Mouse (Mus musculus): Measurements from ENCODE around the gene I830077J02Rik. TPM values are rescaled to one million over a fixed set of nuclear protein-coding genes. Genes with fewer than 3 reads are reported as not detected.
A peak's percentile ranks its signal among the peaks of the same experiment; 100 is the strongest.

Gene I830077J02Rik
- polyA plus RNA-seq, 1 experiment: 3.7 TPM

GRCm38 (mm10) chr3:105899394-105900147, 32.9 kb downstream of the I830077J02Rik start:
- TF ChIP-seq CTCF (IDR thresholded peaks at IDR 0.05; ENCODE audit: borderline replicate concordance, control insufficient read depth, extremely low read depth, insufficient read depth, low read length, poor library complexity) (peak; percentile 73; the same call in 1 of the 2 replicates), POLR2A (IDR thresholded peaks at IDR 0.05; ENCODE audit: control insufficient read depth, extremely low read depth, insufficient read depth, low read length, poor library complexity) (no peak)
- no peaks in the 10 kb centered on the region for H3K36me3 ChIP-seq (ENCODE audit: control insufficient read depth, insufficient read depth, low read length)
- H3K27ac ChIP-seq (ENCODE audit: control insufficient read depth, insufficient read depth, low read length): no peak overlapping the region
- peaks cover 22% of the 10 kb centered on the region for H3K4me1 ChIP-seq (replicated peaks; ENCODE audit: control insufficient read depth, insufficient read depth, low read length)
- no peaks in the 10 kb centered on the region for H3K27me3 ChIP-seq (ENCODE audit: control insufficient read depth, insufficient read depth, low read length)
- no peak overlapping the region for H3K4me3 ChIP-seq (ENCODE audit: control insufficient read depth, insufficient read depth, low read length)
- 46% methylated on average over 8 of the region's 8 CpGs for WGBS
- peak; percentile 83 for DNase-seq

DNA sequence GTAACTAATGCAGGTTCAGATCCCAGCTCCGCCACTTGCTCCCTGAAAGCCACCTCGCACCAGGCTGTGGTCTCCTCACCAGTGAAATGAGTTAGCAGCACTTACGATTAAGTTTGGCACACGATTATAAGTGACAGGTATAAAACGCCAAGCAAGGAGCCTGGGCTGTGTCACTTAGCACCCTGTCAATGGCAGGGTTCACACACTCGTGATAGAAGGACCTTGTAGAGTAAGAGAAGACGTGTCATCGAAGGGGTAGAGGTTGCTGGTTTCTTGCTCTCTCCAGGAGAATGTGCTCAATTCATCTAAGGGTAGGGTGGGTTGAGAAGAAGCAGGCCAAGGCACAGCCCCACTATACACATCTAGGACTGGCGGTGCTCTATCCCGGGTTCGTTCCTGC, 33.6 kb downstream of the I830077J02Rik start:
- H3K27ac ChIP-seq (ENCODE audit: control insufficient read depth, insufficient read depth, low read length): no peak overlapping the region
- DNase-seq: no peak
- H3K27me3 ChIP-seq (ENCODE audit: control insufficient read depth, insufficient read depth, low read length): no peaks in the 10 kb centered on the region
- H3K4me3 ChIP-seq (ENCODE audit: control insufficient read depth, insufficient read depth, low read length): no peak overlapping the region
- TF ChIP-seq CTCF (IDR thresholded peaks at IDR 0.05; ENCODE audit: borderline replicate concordance, control insufficient read depth, extremely low read depth, insufficient read depth, low read length, poor library complexity): no peak
- no peak for TF ChIP-seq POLR2A (IDR thresholded peaks at IDR 0.05; ENCODE audit: control insufficient read depth, extremely low read depth, insufficient read depth, low read length, poor library complexity)
- no peaks in the 10 kb centered on the region for H3K36me3 ChIP-seq (ENCODE audit: control insufficient read depth, insufficient read depth, low read length)
- peaks cover 24% of the 10 kb centered on the region for H3K4me1 ChIP-seq (replicated peaks; ENCODE audit: control insufficient read depth, insufficient read depth, low read length)
- 86% methylated on average over 11 of the region's 11 CpGs for WGBS

- WGBS: 10% methylated on average over 2 of the region's 2 CpGs
- no peak overlapping the region for H3K4me3 ChIP-seq (ENCODE audit: control insufficient read depth, insufficient read depth, low read length)
- H3K27ac ChIP-seq (ENCODE audit: control insufficient read depth, insufficient read depth, low read length): no peak overlapping the region
- peaks cover 26% of the 10 kb centered on the region for H3K4me1 ChIP-seq (replicated peaks; ENCODE audit: control insufficient read depth, insufficient read depth, low read length)
- H3K36me3 ChIP-seq (ENCODE audit: control insufficient read depth, insufficient read depth, low read length): no peaks in the 10 kb centered on the region
- TF ChIP-seq POLR2A (IDR thresholded peaks at IDR 0.05; ENCODE audit: control insufficient read depth, extremely low read depth, insufficient read depth, low read length, poor library complexity): no peak
- no peak for TF ChIP-seq CTCF (IDR thresholded peaks at IDR 0.05; ENCODE audit: borderline replicate concordance, control insufficient read depth, extremely low read depth, insufficient read depth, low read length, poor library complexity)
- H3K27me3 ChIP-seq (ENCODE audit: control insufficient read depth, insufficient read depth, low read length): no peaks in the 10 kb centered on the region
- DNase-seq: no peak
These were observed 34.1 kb downstream of the I830077J02Rik start for GRCm38 (mm10) chr3:105898325-105898724.

GRCm38 (mm10) chr3:105896811-105897210, 35.7 kb downstream of the I830077J02Rik start:
- peaks cover 39% of the 10 kb centered on the region for H3K4me1 ChIP-seq (replicated peaks; ENCODE audit: control insufficient read depth, insufficient read depth, low read length)
- DNase-seq: no peak
- no peaks in the 10 kb centered on the region for H3K36me3 ChIP-seq (ENCODE audit: control insufficient read depth, insufficient read depth, low read length)
- WGBS: 92% methylated on average over 3 of the region's 3 CpGs
- no peak overlapping the region for H3K27ac ChIP-seq (ENCODE audit: control insufficient read depth, insufficient read depth, low read length)
- TF ChIP-seq POLR2A (IDR thresholded peaks at IDR 0.05; ENCODE audit: control insufficient read depth, extremely low read depth, insufficient read depth, low read length, poor library complexity) (no peak), CTCF (IDR thresholded peaks at IDR 0.05; ENCODE audit: borderline replicate concordance, control insufficient read depth, extremely low read depth, insufficient read depth, low read length, poor library complexity) (no peak)
- no peaks in the 10 kb centered on the region for H3K27me3 ChIP-seq (ENCODE audit: control insufficient read depth, insufficient read depth, low read length)
- no peak overlapping the region for H3K4me3 ChIP-seq (ENCODE audit: control insufficient read depth, insufficient read depth, low read length)

- Histone ChIP-seq H3K4me1 (replicated peaks; ENCODE audit: control insufficient read depth, insufficient read depth, low read length) (peaks cover 46% of the 10 kb centered on the region), H3K27ac (ENCODE audit: control insufficient read depth, insufficient read depth, low read length) (peak overlapping the region; percentile 80), H3K36me3 (ENCODE audit: control insufficient read depth, insufficient read depth, low read length) (no peaks in the 10 kb centered on the region), H3K4me3 (ENCODE audit: control insufficient read depth, insufficient read depth, low read length) (peak overlapping the region; percentile 27), H3K27me3 (ENCODE audit: control insufficient read depth, insufficient read depth, low read length) (no peaks in the 10 kb centered on the region)
- WGBS: 5% methylated on average over 23 of the region's 23 CpGs
- TF ChIP-seq POLR2A (IDR thresholded peaks at IDR 0.05; ENCODE audit: control insufficient read depth, extremely low read depth, insufficient read depth, low read length, poor library complexity) (no peak), CTCF (IDR thresholded peaks at IDR 0.05; ENCODE audit: borderline replicate concordance, control insufficient read depth, extremely low read depth, insufficient read depth, low read length, poor library complexity) (peak; percentile 81; the same call in 1 of the 2 replicates)
- DNase-seq: peak; percentile 83
These were observed 37.6 kb downstream of the I830077J02Rik start for GRCm38 (mm10) chr3:105894601-105895592.

DNA sequence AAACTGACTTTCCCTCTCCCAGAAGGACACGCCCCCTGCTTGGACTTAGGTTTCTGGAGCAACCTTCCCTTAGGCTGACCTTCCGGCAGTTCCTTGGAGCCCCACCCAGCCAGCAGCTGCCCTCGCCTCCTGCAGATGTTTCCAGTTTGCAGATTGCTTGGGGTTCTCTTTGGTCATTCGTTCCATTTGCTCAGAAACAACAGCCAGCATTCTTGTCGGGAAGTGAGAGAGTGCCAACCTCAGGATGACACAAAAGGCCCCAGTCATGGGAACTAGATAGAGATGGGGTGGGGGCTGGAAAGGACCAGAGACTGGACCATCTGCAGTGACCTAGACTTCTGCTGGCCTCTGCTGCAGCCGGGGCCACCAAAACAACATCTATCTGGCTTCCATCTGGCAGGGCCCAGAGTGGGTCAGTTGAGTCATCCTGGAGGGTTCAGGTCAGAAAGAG, 38.5 kb downstream of the I830077J02Rik start:
- H3K36me3 ChIP-seq (ENCODE audit: control insufficient read depth, insufficient read depth, low read length): no peaks in the 10 kb centered on the region
- DNase-seq: peak; percentile 23
- no peaks in the 10 kb centered on the region for H3K27me3 ChIP-seq (ENCODE audit: control insufficient read depth, insufficient read depth, low read length)
- H3K27ac ChIP-seq (ENCODE audit: control insufficient read depth, insufficient read depth, low read length): peak overlapping the region; percentile 80
- no peak overlapping the region for H3K4me3 ChIP-seq (ENCODE audit: control insufficient read depth, insufficient read depth, low read length)
- 41% methylated on average over 6 of the region's 6 CpGs for WGBS
- peaks cover 46% of the 10 kb centered on the region for H3K4me1 ChIP-seq (replicated peaks; ENCODE audit: control insufficient read depth, insufficient read depth, low read length)
- TF ChIP-seq POLR2A (IDR thresholded peaks at IDR 0.05; ENCODE audit: control insufficient read depth, extremely low read depth, insufficient read depth, low read length, poor library complexity) (no peak), CTCF (IDR thresholded peaks at IDR 0.05; ENCODE audit: borderline replicate concordance, control insufficient read depth, extremely low read depth, insufficient read depth, low read length, poor library complexity) (no peak)
